Mouse (Mus musculus): Measurements from ENCODE around the gene Ankrd10. TPM values are rescaled to one million over a fixed set of nuclear protein-coding genes. Genes with fewer than 3 reads are reported as not detected.

Ankrd10 gene
- total and polyA plus RNA-seq, 3 experiments, result 70.4 to 74.8 TPM; not detected in 1

- Histone ChIP-seq H3K27ac (ENCODE audit: control insufficient read depth, low read depth, low read length) (no peak overlapping the region), H3K4me3 (ENCODE audit: control insufficient read depth in 1 of 2, insufficient read depth in 1 of 2, low read depth in 2 of 2, low read length in 2 of 2) (no peak overlapping the region), H3K9ac (ENCODE audit: control insufficient read depth, low read depth, low read length, poor library complexity, severe bottlenecking) (no peak overlapping the region), H3K4me1 (ENCODE audit: control insufficient read depth in 1 of 2, insufficient read depth in 2 of 2, low read length in 2 of 2) (no peaks in the 10 kb centered on the region), H3K9me3 (replicated peaks; ENCODE audit: insufficient read depth, low read length) (no peaks in the 10 kb centered on the region), H3K79me2 (ENCODE audit: control insufficient read depth, insufficient read depth, low read length, poor library complexity) (no peaks in the 10 kb centered on the region), H3K27me3 (ENCODE audit: control insufficient read depth in 1 of 2, insufficient read depth in 2 of 2, low read length in 2 of 2) (no peaks in the 10 kb centered on the region), H3K36me3 (ENCODE audit: control insufficient read depth in 1 of 2, insufficient read depth in 2 of 2, low read length in 2 of 2) (no peaks in the 10 kb centered on the region)
- DNase-seq (ENCODE audit: low read depth, low spot score), result no peak
- TF ChIP-seq POLR2AphosphoS5 (IDR thresholded peaks at IDR 0.05; ENCODE audit: borderline replicate concordance, low read depth, low read length) (no peak), MEF2A (IDR thresholded peaks at IDR 0.05; ENCODE audit: extremely low read depth, insufficient replicate concordance, low read depth, low read length, poor library complexity, severe bottlenecking) (no peak), MAZ (IDR thresholded peaks at IDR 0.05; ENCODE audit: low read depth, low read length) (no peak), RAD21 (IDR thresholded peaks at IDR 0.05; ENCODE audit: low read depth, low read length) (no peak), ELF1 (IDR thresholded peaks at IDR 0.05; ENCODE audit: low read depth, low read length) (no peak), JUND (IDR thresholded peaks at IDR 0.05; ENCODE audit: low read depth, low read length) (no peak), TCF12 (IDR thresholded peaks at IDR 0.05; ENCODE audit: low read depth, low read length) (no peak), GABPA (IDR thresholded peaks at IDR 0.05; ENCODE audit: low read depth, low read length) (no peak), USF1 (IDR thresholded peaks at IDR 0.05; ENCODE audit: low read depth, low read length) (no peak), BHLHE40 (IDR thresholded peaks at IDR 0.05; ENCODE audit: borderline replicate concordance, low read depth, low read length) (no peak), POLR2A (IDR thresholded peaks at IDR 0.05; ENCODE audit: control insufficient read depth in 1 of 2, insufficient read depth in 1 of 2, low read depth in 1 of 2, low read length in 2 of 2, poor library complexity in 1 of 2) (no peak), ZC3H11A (IDR thresholded peaks at IDR 0.05; ENCODE audit: low read depth, low read length) (no peak), SIN3A (IDR thresholded peaks at IDR 0.05; ENCODE audit: low read length) (no peak), KAT2A (conservative IDR thresholded peaks at IDR 0.05; ENCODE audit: low read depth, low read length) (no peak)
Measured at GRCm38 (mm10) chr8:11571950-11572349, 63.6 kb downstream of the Ankrd10 start.

DNA sequence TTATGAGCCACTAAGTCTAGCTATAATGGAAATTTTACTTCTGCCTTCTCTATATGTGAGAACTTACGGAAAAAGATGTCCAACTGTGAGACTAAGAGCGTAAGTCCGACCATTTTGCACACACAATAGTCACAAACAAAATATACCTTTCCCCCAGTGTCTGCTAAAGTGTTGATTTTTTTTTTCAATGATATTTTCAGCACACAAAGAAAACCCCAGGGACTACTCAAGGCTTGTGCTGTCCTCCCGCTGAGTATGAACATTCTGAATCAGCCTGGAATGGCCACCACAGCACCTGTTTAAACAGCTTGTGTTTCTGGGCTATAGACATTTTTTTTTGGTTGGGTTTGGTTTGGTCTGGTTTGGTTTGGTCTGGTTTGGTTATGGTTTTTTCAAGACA lies 64.8 kb downstream of the Ankrd10 start:
- no peak overlapping the region for H3K9ac ChIP-seq (ENCODE audit: control insufficient read depth, low read depth, low read length, poor library complexity, severe bottlenecking)
- H3K4me1 ChIP-seq (ENCODE audit: control insufficient read depth in 1 of 2, insufficient read depth in 2 of 2, low read length in 2 of 2), result no peaks in the 10 kb centered on the region
- no peaks in the 10 kb centered on the region for H3K36me3 ChIP-seq (ENCODE audit: control insufficient read depth in 1 of 2, insufficient read depth in 2 of 2, low read length in 2 of 2)
- H3K9me3 ChIP-seq (replicated peaks; ENCODE audit: insufficient read depth, low read length), result no peaks in the 10 kb centered on the region
- no peaks in the 10 kb centered on the region for H3K27me3 ChIP-seq (ENCODE audit: control insufficient read depth in 1 of 2, insufficient read depth in 2 of 2, low read length in 2 of 2)
- H3K4me3 ChIP-seq (ENCODE audit: control insufficient read depth in 1 of 2, insufficient read depth in 1 of 2, low read depth in 2 of 2, low read length in 2 of 2), result no peak overlapping the region
- no peak overlapping the region for H3K27ac ChIP-seq (ENCODE audit: control insufficient read depth, low read depth, low read length)
- no peaks in the 10 kb centered on the region for H3K79me2 ChIP-seq (ENCODE audit: control insufficient read depth, insufficient read depth, low read length, poor library complexity)
- TF ChIP-seq UBTF (IDR thresholded peaks at IDR 0.05; ENCODE audit: borderline replicate concordance, insufficient read depth, low read depth, low read length) (no peak), ELF1 (IDR thresholded peaks at IDR 0.05; ENCODE audit: low read depth, low read length) (no peak)
- DNase-seq (ENCODE audit: low read depth, low spot score), result no peak
